Mouse (Mus musculus): ENCODE measurements around the gene Tead1. TPM values are rescaled to one million over a fixed set of nuclear protein-coding genes. Genes with fewer than 3 reads are reported as not detected.

The Tead1 gene
- polyA plus RNA-seq, 2 experiments, result 23.2 to 38.2 TPM

- H3K9me3 ChIP-seq (ENCODE audit: control insufficient read depth, low read length), result 0 out of 2 replicates have a peak, but pooled peaks cover 5% of the 10 kb centered on the region
- no peak overlapping the region for H3K27ac ChIP-seq (replicated peaks; ENCODE audit: low read depth, low read length)
- DNase-seq (ENCODE audit: low spot score) (no peak), ATAC-seq (ENCODE audit: low FRiP score, low read depth) (no peak)
- H3K9ac ChIP-seq (ENCODE audit: low read depth, low read length, severe bottlenecking), result no peak overlapping the region
- no peaks in the 10 kb centered on the region for H3K27me3 ChIP-seq (ENCODE audit: control insufficient read depth, insufficient read depth, low read length)
- no peak overlapping the region for H3K4me3 ChIP-seq (replicated peaks; ENCODE audit: low read length)
- H3K4me1 ChIP-seq (ENCODE audit: control insufficient read depth, insufficient read depth, low read length), result peaks cover 17% of the 10 kb centered on the region
- 53% methylated on average over 7 of the region's 7 CpGs for WGBS
- no peak for TF ChIP-seq POLR2A (IDR thresholded peaks at IDR 0.05; ENCODE audit: borderline replicate concordance, extremely low read depth, insufficient read depth, insufficient read length)
- H3K4me2 ChIP-seq (replicated peaks; ENCODE audit: low read depth, low read length, severe bottlenecking), result no peak overlapping the region
- H3K36me3 ChIP-seq (ENCODE audit: control insufficient read depth, insufficient read depth, low read length), result no peaks in the 10 kb centered on the region
Measured at GRCm38 (mm10) chr7:112840351-112840750, 161.2 kb downstream of the Tead1 start.

- DNase-seq (ENCODE audit: low spot score) (no peak), ATAC-seq (ENCODE audit: low FRiP score, low read depth) (no peak)
- H3K9me3 ChIP-seq (ENCODE audit: control insufficient read depth, low read length), result 0 out of 2 replicates have a peak, but pooled peaks cover 5% of the 10 kb centered on the region
- TF ChIP-seq POLR2A (IDR thresholded peaks at IDR 0.05; ENCODE audit: borderline replicate concordance, extremely low read depth, insufficient read depth, insufficient read length), result no peak
- no peak overlapping the region for H3K4me3 ChIP-seq (replicated peaks; ENCODE audit: low read length)
- no peak overlapping the region for H3K4me2 ChIP-seq (replicated peaks; ENCODE audit: low read depth, low read length, severe bottlenecking)
- H3K36me3 ChIP-seq (ENCODE audit: control insufficient read depth, insufficient read depth, low read length), result no peaks in the 10 kb centered on the region
- H3K27ac ChIP-seq (replicated peaks; ENCODE audit: low read depth, low read length), result no peak overlapping the region
- H3K27me3 ChIP-seq (ENCODE audit: control insufficient read depth, insufficient read depth, low read length), result no peaks in the 10 kb centered on the region
- peaks cover 17% of the 10 kb centered on the region for H3K4me1 ChIP-seq (ENCODE audit: control insufficient read depth, insufficient read depth, low read length)
- WGBS, result 49% methylated on average over 8 of the region's 8 CpGs
- H3K9ac ChIP-seq (ENCODE audit: low read depth, low read length, severe bottlenecking), result no peak overlapping the region
Measured at GRCm38 (mm10) chr7:112840890-112841289, 161.8 kb downstream of the Tead1 start.

GRCm38 (mm10) chr7:112841484-112841883 is 162.4 kb downstream of the Tead1 start:
- Histone ChIP-seq H3K4me2 (replicated peaks; ENCODE audit: low read depth, low read length, severe bottlenecking) (no peak overlapping the region; the same call in 1 of the 2 replicates), H3K4me3 (replicated peaks; ENCODE audit: low read length) (no peak overlapping the region), H3K9me3 (ENCODE audit: control insufficient read depth, low read length) (0 out of 2 replicates have a peak, but pooled peaks cover 5% of the 10 kb centered on the region), H3K9ac (ENCODE audit: low read depth, low read length, severe bottlenecking) (no peak overlapping the region), H3K27me3 (ENCODE audit: control insufficient read depth, insufficient read depth, low read length) (no peaks in the 10 kb centered on the region), H3K4me1 (ENCODE audit: control insufficient read depth, insufficient read depth, low read length) (peaks cover 17% of the 10 kb centered on the region), H3K36me3 (ENCODE audit: control insufficient read depth, insufficient read depth, low read length) (no peaks in the 10 kb centered on the region), H3K27ac (replicated peaks; ENCODE audit: low read depth, low read length) (0 out of 2 replicates have a peak overlapping the region, but pooled peaks have one; percentile 33)
- WGBS, result 36% methylated on average over 8 of the region's 8 CpGs
- no peak for DNase-seq (ENCODE audit: low spot score)
- ATAC-seq (ENCODE audit: low FRiP score, low read depth), result no peak
- no peak for TF ChIP-seq POLR2A (IDR thresholded peaks at IDR 0.05; ENCODE audit: borderline replicate concordance, extremely low read depth, insufficient read depth, insufficient read length)

GRCm38 (mm10) chr7:112841886-112842285 is 162.8 kb downstream of the Tead1 start:
- Histone ChIP-seq H3K4me2 (replicated peaks; ENCODE audit: low read depth, low read length, severe bottlenecking) (no peak overlapping the region; the same call in 1 of the 2 replicates), H3K9me3 (ENCODE audit: control insufficient read depth, low read length) (0 out of 2 replicates have a peak, but pooled peaks cover 5% of the 10 kb centered on the region), H3K36me3 (ENCODE audit: control insufficient read depth, insufficient read depth, low read length) (no peaks in the 10 kb centered on the region), H3K4me1 (ENCODE audit: control insufficient read depth, insufficient read depth, low read length) (peaks cover 17% of the 10 kb centered on the region), H3K27me3 (ENCODE audit: control insufficient read depth, insufficient read depth, low read length) (no peaks in the 10 kb centered on the region), H3K27ac (replicated peaks; ENCODE audit: low read depth, low read length) (peak overlapping the region; percentile 58; the same call in 1 of the 2 replicates), H3K9ac (ENCODE audit: low read depth, low read length, severe bottlenecking) (no peak overlapping the region), H3K4me3 (replicated peaks; ENCODE audit: low read length) (no peak overlapping the region; the same call in 1 of the 2 replicates)
- peak; percentile 73; the same call in 1 of the 2 replicates for ATAC-seq (ENCODE audit: low FRiP score, low read depth)
- no peak for TF ChIP-seq POLR2A (IDR thresholded peaks at IDR 0.05; ENCODE audit: borderline replicate concordance, extremely low read depth, insufficient read depth, insufficient read length)
- peak; percentile 54 for DNase-seq (ENCODE audit: low spot score)
- 20% methylated on average over 9 of the region's 9 CpGs for WGBS

- no peaks in the 10 kb centered on the region for H3K9me3 ChIP-seq (ENCODE audit: control insufficient read depth, low read length)
- no peaks in the 10 kb centered on the region for H3K27me3 ChIP-seq (ENCODE audit: control insufficient read depth, insufficient read depth, low read length)
- no peak for ATAC-seq (ENCODE audit: low FRiP score, low read depth)
- no peak overlapping the region for H3K4me3 ChIP-seq (replicated peaks; ENCODE audit: low read length)
- no peak overlapping the region for H3K27ac ChIP-seq (replicated peaks; ENCODE audit: low read depth, low read length)
- no peaks in the 10 kb centered on the region for H3K36me3 ChIP-seq (ENCODE audit: control insufficient read depth, insufficient read depth, low read length)
- 63% methylated on average over 8 of the region's 8 CpGs for WGBS
- no peak overlapping the region for H3K4me2 ChIP-seq (replicated peaks; ENCODE audit: low read depth, low read length, severe bottlenecking)
- H3K4me1 ChIP-seq (ENCODE audit: control insufficient read depth, insufficient read depth, low read length), result peaks cover 8% of the 10 kb centered on the region
- no peak overlapping the region for H3K9ac ChIP-seq (ENCODE audit: low read depth, low read length, severe bottlenecking)
- no peak for DNase-seq (ENCODE audit: low spot score)
- no peak for TF ChIP-seq POLR2A (IDR thresholded peaks at IDR 0.05; ENCODE audit: borderline replicate concordance, extremely low read depth, insufficient read depth, insufficient read length)
Measured at GRCm38 (mm10) chr7:112851281-112851744, 172.2 kb downstream of the Tead1 start.

All from limb, embryonic 14.5 days (tissue).